Mouse (Mus musculus) heart, adult 2 months (tissue): ENCODE results near the gene Nfkbil1.

ENCODE experiments used
- CTCF ChIP-seq: fragments of 200-600 bp; IDR thresholded peaks from 2 replicates; pipeline ENCODE4 v1.8.1; 2022; ENCODE audit warnings: antibody characterized with exemption, mild to moderate bottlenecking, moderate library complexity
- EP300 ChIP-seq: fragments of 200-500 bp; IDR thresholded peaks from 2 replicates; pipeline ENCODE4 v1.6.1; 2011; ENCODE audit warnings: low read depth, low read length, control low read depth; ENCODE audit not compliant: insufficient read depth

- no peak for TF ChIP-seq CTCF
- no peak for TF ChIP-seq EP300
Measured at GRCm38 (mm10) chr17:35252619-35253292, 17.2 kb upstream of the Nfkbil1 start.
